Mouse (Mus musculus): ENCODE measurements around the gene Gm10563. TPM values are rescaled to one million over a fixed set of nuclear protein-coding genes. Genes with fewer than 3 reads are reported as not detected.

Gene Gm10563
- total and polyA plus RNA-seq, 3 experiments = not detected

DNA sequence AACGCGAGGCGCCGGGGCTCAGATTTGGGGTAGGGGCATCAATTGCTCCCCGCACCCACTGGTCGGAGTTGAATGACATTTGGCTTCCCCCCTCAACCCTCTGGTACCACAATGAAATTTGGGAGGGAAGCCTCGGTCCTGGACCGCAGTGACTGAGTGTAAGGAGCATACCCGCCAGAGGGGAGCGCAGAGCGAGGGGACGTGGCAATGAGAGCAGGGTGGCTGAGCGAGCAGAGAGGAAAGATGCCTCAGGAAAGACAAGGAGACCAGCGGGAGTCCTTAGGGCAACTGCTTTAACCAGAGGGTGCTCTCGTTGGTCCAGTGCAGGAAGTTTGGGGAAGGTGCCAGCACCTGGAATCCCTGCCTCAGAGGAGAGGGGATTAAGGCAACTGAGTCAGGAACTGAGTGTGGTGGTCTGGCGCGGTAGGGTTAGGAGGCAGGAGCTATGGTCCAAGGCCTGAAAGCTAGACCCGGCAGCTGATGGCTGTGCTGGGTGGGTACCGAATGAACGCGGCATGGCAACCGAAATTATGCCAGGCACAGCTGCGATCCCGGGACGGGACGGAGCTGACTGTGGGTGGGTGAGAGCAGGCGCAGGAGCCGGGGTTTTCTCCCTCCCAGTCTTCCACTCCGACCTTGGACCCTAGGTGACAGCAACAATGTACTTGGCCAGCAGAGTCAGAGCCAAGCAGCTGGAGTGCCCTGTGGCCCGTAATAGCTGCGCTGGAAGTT lies 8.4 kb upstream of the Gm10563 start:
- intact Hi-C loops (cut with DNase I) = no loop called here
- TF ChIP-seq POLR2A (IDR thresholded peaks at IDR 0.05; ENCODE audit: insufficient read depth, low read depth, low read length) (0 out of 2 replicates have a peak, but pooled peaks have one; percentile 5), EP300 (IDR thresholded peaks at IDR 0.05; ENCODE audit: insufficient read depth, low read depth, low read length) (no peak)
- WGBS = 3% methylated on average over 31 of the region's 31 CpGs
- Histone ChIP-seq H3K4me1 (ENCODE audit: control insufficient read depth, insufficient read depth, low read length) (peaks cover 2% of the 10 kb centered on the region), H3K36me3 (ENCODE audit: control insufficient read depth, insufficient read depth, low read length) (no peaks in the 10 kb centered on the region), H3K27me3 (ENCODE audit: control insufficient read depth, insufficient read depth, low read length) (peaks cover 3% of the 10 kb centered on the region; the same call in 1 of the 2 replicates), H3K4me3 (peak overlapping the region; percentile 28), H3K9ac (ENCODE audit: low read depth, low read length) (peak overlapping the region; percentile 74), H3K79me2 (replicated peaks; ENCODE audit: control insufficient read depth, insufficient read depth, low read length) (no peaks in the 10 kb centered on the region), H3K27ac (peak overlapping the region; percentile 47)
- DNase-seq = peak in 1 of 2 experiments; percentile 61

DNA sequence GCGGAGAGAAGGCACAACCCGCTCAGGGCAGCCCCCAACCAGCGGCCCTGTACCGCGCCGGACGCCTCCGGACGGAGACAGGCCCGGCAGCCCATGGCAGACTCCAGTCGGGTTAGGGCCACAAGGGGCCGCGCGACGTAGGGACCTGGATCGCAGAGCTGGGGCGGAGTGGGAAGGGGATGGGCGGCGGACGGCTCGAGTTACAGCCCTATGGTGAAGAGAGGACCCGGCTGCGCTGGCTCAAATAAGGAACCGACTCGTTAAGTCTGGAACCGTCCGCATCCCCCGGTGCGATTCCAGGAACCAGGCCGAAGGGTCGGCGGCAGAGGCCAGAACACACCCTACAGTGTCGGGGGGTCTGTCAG lies 7.9 kb upstream of the Gm10563 start, which contains the start of gene Mmp23:
Mmp23 (minus strand) TSS at position 299 of the 365 bp plus-strand sequence.
- peaks cover 2% of the 10 kb centered on the region for H3K4me1 ChIP-seq (ENCODE audit: control insufficient read depth, insufficient read depth, low read length)
- no peak for TF ChIP-seq EP300 (IDR thresholded peaks at IDR 0.05; ENCODE audit: insufficient read depth, low read depth, low read length)
- TF ChIP-seq CTCF (IDR thresholded peaks at IDR 0.05) = no peak
- 0 out of 2 replicates have a peak, but pooled peaks have one; percentile 4 for TF ChIP-seq POLR2A (IDR thresholded peaks at IDR 0.05; ENCODE audit: insufficient read depth, low read depth, low read length)
- H3K4me3 ChIP-seq = peak within 1 kb of the TSS; percentile 28
- intact Hi-C loops (cut with DNase I) = no loop called here
- peak within 1 kb of the TSS; percentile 47 for H3K27ac ChIP-seq
- H3K36me3 ChIP-seq (ENCODE audit: control insufficient read depth, insufficient read depth, low read length) = no peaks in the 10 kb centered on the region
- peak; percentile 68 to 70 for DNase-seq
- under 1% methylated on average over 33 of the region's 33 CpGs for WGBS
- H3K27me3 ChIP-seq (ENCODE audit: control insufficient read depth, insufficient read depth, low read length) = peaks cover 3% of the 10 kb centered on the region; the same call in 1 of the 2 replicates
- no peaks in the 10 kb centered on the region for H3K79me2 ChIP-seq (replicated peaks; ENCODE audit: control insufficient read depth, insufficient read depth, low read length)
- peak within 1 kb of the TSS; percentile 74 for H3K9ac ChIP-seq (ENCODE audit: low read depth, low read length)

DNA sequence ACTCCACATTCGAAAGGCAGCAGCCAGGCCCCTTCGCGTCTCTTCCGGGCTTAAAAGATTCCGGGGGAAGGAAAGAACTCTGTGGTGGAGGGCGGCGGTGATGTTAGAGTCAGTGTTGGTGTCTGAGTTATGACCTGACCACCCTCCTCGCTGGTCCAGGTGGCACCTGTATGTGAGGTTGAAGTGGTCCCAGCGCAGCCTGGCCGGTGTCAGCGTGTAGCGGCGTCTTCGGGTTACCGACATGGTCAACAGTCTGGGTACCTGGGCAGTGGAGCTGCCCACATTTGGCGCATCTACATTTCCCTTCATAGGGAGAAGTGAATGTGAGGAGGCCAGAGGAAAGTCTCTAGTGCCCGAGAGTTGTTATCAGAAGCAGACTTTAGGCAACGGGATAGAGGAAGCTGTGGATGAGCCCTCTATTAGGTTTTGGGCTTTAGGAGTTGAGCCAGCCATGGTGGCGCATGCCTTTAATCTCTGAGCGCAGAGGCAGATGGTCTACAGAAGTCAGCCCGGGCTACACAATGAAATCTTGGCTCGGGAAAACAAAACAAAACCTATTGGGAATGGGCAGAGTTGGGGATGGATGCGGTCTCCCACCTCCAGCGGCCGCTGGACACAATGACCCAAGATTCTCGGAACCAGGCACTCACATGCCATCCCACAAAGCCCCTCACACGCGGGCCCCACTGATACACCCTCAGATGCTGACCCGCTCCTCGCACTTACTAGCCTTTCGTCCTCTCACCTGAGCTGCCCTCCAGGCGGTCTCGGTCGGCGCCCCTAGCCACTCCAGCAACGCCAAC lies 7.3 kb upstream of the Gm10563 start:
- H3K9ac ChIP-seq (ENCODE audit: low read depth, low read length) = peak overlapping the region; percentile 74
- H3K4me1 ChIP-seq (ENCODE audit: control insufficient read depth, insufficient read depth, low read length) = peaks cover 2% of the 10 kb centered on the region
- peak overlapping the region; percentile 47 for H3K27ac ChIP-seq
- intact Hi-C loops (cut with DNase I) = no loop called here
- H3K36me3 ChIP-seq (ENCODE audit: control insufficient read depth, insufficient read depth, low read length) = no peaks in the 10 kb centered on the region
- no peak for DNase-seq
- WGBS = 32% methylated on average over 36 of the region's 36 CpGs
- peak overlapping the region; percentile 28 for H3K4me3 ChIP-seq
- TF ChIP-seq EP300 (IDR thresholded peaks at IDR 0.05; ENCODE audit: insufficient read depth, low read depth, low read length) (no peak), POLR2A (IDR thresholded peaks at IDR 0.05; ENCODE audit: insufficient read depth, low read depth, low read length) (no peak), CTCF (IDR thresholded peaks at IDR 0.05) (no peak)
- no peaks in the 10 kb centered on the region for H3K79me2 ChIP-seq (replicated peaks; ENCODE audit: control insufficient read depth, insufficient read depth, low read length)
- peaks cover 3% of the 10 kb centered on the region; the same call in 1 of the 2 replicates for H3K27me3 ChIP-seq (ENCODE audit: control insufficient read depth, insufficient read depth, low read length)

DNA sequence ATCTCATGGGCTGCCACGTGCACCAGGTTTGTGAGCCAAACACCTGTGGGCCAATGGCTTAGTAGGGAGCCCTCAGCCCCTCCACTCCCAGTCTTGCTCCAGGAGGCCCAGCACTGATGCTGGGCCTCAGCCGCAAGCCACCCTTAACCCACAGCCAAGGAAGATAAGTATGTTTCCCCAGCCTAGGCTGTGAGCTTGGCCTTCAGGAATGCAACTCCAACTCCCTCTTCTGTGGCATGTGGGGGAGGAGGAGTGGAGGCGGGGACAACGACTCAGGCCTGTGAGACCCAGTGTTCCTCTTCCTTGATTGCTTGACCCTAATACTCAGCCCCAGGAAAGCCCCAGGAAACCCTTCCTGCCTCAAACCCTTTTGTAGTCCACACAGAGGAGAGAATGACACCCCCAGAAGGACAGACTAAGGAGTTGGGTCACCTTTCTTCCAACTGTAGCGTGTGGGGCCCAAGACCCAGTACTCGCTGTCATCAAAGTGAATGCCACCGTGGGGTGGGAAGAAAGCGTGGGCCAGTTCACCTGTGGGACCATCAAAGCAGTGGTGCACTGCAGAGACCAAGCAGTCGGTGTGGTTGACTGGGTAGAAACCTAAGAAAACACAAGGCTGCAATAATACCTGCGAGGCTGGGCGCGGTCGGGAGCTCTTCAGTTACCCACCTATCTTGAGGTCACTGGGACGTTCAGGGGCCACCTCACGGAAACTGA lies 6.5 kb upstream of the Gm10563 start:
- TF ChIP-seq POLR2A (IDR thresholded peaks at IDR 0.05; ENCODE audit: insufficient read depth, low read depth, low read length) (0 out of 2 replicates have a peak, but pooled peaks have one; percentile 21), EP300 (IDR thresholded peaks at IDR 0.05; ENCODE audit: insufficient read depth, low read depth, low read length) (no peak), CTCF (IDR thresholded peaks at IDR 0.05) (no peak)
- H3K4me3 ChIP-seq = no peak overlapping the region
- DNase-seq = peak; percentile 46 to 66

DNA sequence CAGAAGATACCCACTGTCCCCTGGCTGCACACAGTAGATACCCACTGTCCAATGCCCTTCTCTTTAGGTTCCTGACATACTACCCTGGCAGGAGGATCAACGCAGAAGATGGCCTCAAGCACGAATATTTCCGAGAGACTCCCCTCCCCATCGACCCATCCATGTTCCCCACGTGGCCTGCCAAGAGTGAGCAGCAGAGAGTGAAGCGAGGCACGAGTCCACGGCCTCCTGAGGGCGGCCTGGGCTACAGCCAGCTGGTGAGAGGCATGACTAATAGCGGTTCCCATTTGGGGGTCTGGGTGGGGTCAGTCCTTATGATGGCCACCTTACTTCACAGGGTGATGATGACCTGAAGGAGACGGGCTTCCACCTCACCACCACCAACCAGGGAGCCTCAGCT lies 4.1 kb upstream of the Gm10563 start:
- Histone ChIP-seq H3K4me3 (no peak overlapping the region), H3K4me1 (ENCODE audit: control insufficient read depth, insufficient read depth, low read length) (peaks cover 2% of the 10 kb centered on the region), H3K27me3 (ENCODE audit: control insufficient read depth, insufficient read depth, low read length) (peaks cover 3% of the 10 kb centered on the region; the same call in 1 of the 2 replicates), H3K36me3 (ENCODE audit: control insufficient read depth, insufficient read depth, low read length) (no peaks in the 10 kb centered on the region), H3K9ac (ENCODE audit: low read depth, low read length) (no peak overlapping the region), H3K79me2 (replicated peaks; ENCODE audit: control insufficient read depth, insufficient read depth, low read length) (no peaks in the 10 kb centered on the region), H3K27ac (no peak overlapping the region)
- intact Hi-C loops (cut with DNase I) = no loop called here
- 85% methylated on average over 11 of the region's 11 CpGs for WGBS
- TF ChIP-seq EP300 (IDR thresholded peaks at IDR 0.05; ENCODE audit: insufficient read depth, low read depth, low read length) (no peak), CTCF (IDR thresholded peaks at IDR 0.05) (no peak), POLR2A (IDR thresholded peaks at IDR 0.05; ENCODE audit: insufficient read depth, low read depth, low read length) (no peak)
- no peak for DNase-seq

More for the DNA sequence above, 6.5 kb upstream of the Gm10563 start:
- Histone ChIP-seq H3K36me3 (ENCODE audit: control insufficient read depth, insufficient read depth, low read length) (no peaks in the 10 kb centered on the region), H3K4me1 (ENCODE audit: control insufficient read depth, insufficient read depth, low read length) (peaks cover 2% of the 10 kb centered on the region), H3K27ac (peak overlapping the region; percentile 28), H3K79me2 (replicated peaks; ENCODE audit: control insufficient read depth, insufficient read depth, low read length) (no peaks in the 10 kb centered on the region), H3K27me3 (ENCODE audit: control insufficient read depth, insufficient read depth, low read length) (peaks cover 3% of the 10 kb centered on the region; the same call in 1 of the 2 replicates), H3K9ac (ENCODE audit: low read depth, low read length) (no peak overlapping the region)
- intact Hi-C loops (cut with DNase I) = no loop called here
- WGBS = 62% methylated on average over 15 of the region's 15 CpGs
